9 mouse cellular contexts compared by ENCODE assay signal in genomic region chr5:73950809-73951648, GRCm38 (mm10).
DNase-seq lines count a peak whose midpoint lies in the region; ATAC-seq lines count a peak whose summit lies in the region.
"Had no signal": no experiment of that assay in that cellular context is flagged by ENCODE, and none has a peak within 500 bp of the region (broad histone marks: within the 10 kb centered on the region; RNA-seq: fewer than 3 reads in every experiment).

No protein-coding gene starts in this region.

- H3K4me2 ChIP-seq in forebrain, embryonic 14.5 days (ENCODE audit: low read length) = peak overlapping the region; percentile 21; the same call in 1 of the 2 replicates
- no peak overlapping the region for H3K4me2 ChIP-seq in neural tube, embryonic 14.5 days (ENCODE audit: low read depth, low read length)
- H3K4me2 ChIP-seq: stomach, embryonic 15.5 days had no signal

- H3K9me3 ChIP-seq in forebrain, embryonic 14.5 days (replicated peaks; ENCODE audit: control insufficient read depth, low read length) = no peaks in the 10 kb centered on the region
- H3K9me3 ChIP-seq in neural tube, embryonic 14.5 days (ENCODE audit: control insufficient read depth, low read length) = no peaks in the 10 kb centered on the region
- H3K9me3 ChIP-seq: stomach, embryonic 15.5 days had no signal

- no peak overlapping the region for H3K9ac ChIP-seq in forebrain, embryonic 14.5 days (ENCODE audit: low read length)
- no peak overlapping the region for H3K9ac ChIP-seq in neural tube, embryonic 14.5 days (replicated peaks; ENCODE audit: low read depth, low read length)
- H3K9ac ChIP-seq: stomach, embryonic 15.5 days had no signal

- H3K27me3 ChIP-seq in forebrain, embryonic 14.5 days (replicated peaks; ENCODE audit: control insufficient read depth, insufficient read depth, low read length) = no peaks in the 10 kb centered on the region
- H3K27me3 ChIP-seq in neural tube, embryonic 14.5 days (ENCODE audit: control insufficient read depth, insufficient read depth, low read length) = no peaks in the 10 kb centered on the region
- H3K27me3 ChIP-seq: stomach, embryonic 15.5 days had no signal

- 4% methylated on average over 16 of the region's 16 CpGs for WGBS in forebrain, embryonic 14.5 days
- WGBS in neural tube, embryonic 14.5 days = 18% methylated on average over 16 of the region's 16 CpGs

- peak; percentile 17 for DNase-seq in right cerebral cortex, adult 18-20 months
- DNase-seq in right cerebral cortex, postnatal 25 days = no peak
- DNase-seq in forebrain, embryonic 14.5 days (ENCODE audit: low spot score) = peak; percentile 81
- DNase-seq in kidney, postnatal 36 days = peak; percentile 4 to 14
- DNase-seq in ovary, postnatal 14 days (ENCODE audit: low spot score) = no peak
- no peak for DNase-seq in thymus, postnatal 36 days
- DNase-seq in gastrocnemius, postnatal 10 days = no peak

- no peaks in the 10 kb centered on the region for H3K36me3 ChIP-seq in forebrain, embryonic 14.5 days (ENCODE audit: control insufficient read depth, insufficient read depth, low read length)
- no peaks in the 10 kb centered on the region for H3K36me3 ChIP-seq in neural tube, embryonic 14.5 days (ENCODE audit: control insufficient read depth, insufficient read depth, low read length)
- H3K36me3 ChIP-seq: stomach, embryonic 15.5 days had no signal

- ATAC-seq in forebrain, embryonic 14.5 days = peak; percentile 80
- ATAC-seq in neural tube, embryonic 14.5 days (ENCODE audit: low read depth) = peak; percentile 75

- H3K4me3 ChIP-seq in forebrain, embryonic 14.5 days (ENCODE audit: low read depth, low read length) = no peak overlapping the region
- H3K4me3 ChIP-seq in neural tube, embryonic 14.5 days (ENCODE audit: low read depth, low read length) = no peak overlapping the region
- H3K4me3 ChIP-seq: stomach, embryonic 15.5 days had no signal

- no peak overlapping the region for H3K27ac ChIP-seq in forebrain, embryonic 14.5 days (ENCODE audit: low read depth, low read length)
- no peak overlapping the region for H3K27ac ChIP-seq in neural tube, embryonic 14.5 days (ENCODE audit: low read depth, low read length)
- H3K27ac ChIP-seq: stomach, embryonic 15.5 days had no signal

- H3K4me1 ChIP-seq in forebrain, embryonic 14.5 days (ENCODE audit: control insufficient read depth, insufficient read depth, low read length) = peaks cover 14% of the 10 kb centered on the region
- 0 out of 2 replicates have a peak, but pooled peaks cover 3% of the 10 kb centered on the region for H3K4me1 ChIP-seq in neural tube, embryonic 14.5 days (ENCODE audit: control insufficient read depth, insufficient read depth, low read length)
- H3K4me1 ChIP-seq: stomach, embryonic 15.5 days had no signal

Comparison
In these comparisons a context has a peak if more than half of its experiments do, and no peak if none do; other contexts are left out.
1. DNase-seq: peak in right cerebral cortex, adult 18-20 months (single experiment), forebrain, embryonic 14.5 days (single experiment) and kidney, postnatal 36 days (2 of 2); none in right cerebral cortex, postnatal 25 days (single experiment), ovary, postnatal 14 days (single experiment), thymus, postnatal 36 days (0 of 2) and gastrocnemius, postnatal 10 days (single experiment).